Mouse (Mus musculus) kidney, adult 11 months (tissue): ENCODE data around the gene Abcg2.

Experiments
- DNase-seq: peaks from one replicate; pipeline ENCODE4 v3.0.0; 2022

Abcg2 gene

DNA sequence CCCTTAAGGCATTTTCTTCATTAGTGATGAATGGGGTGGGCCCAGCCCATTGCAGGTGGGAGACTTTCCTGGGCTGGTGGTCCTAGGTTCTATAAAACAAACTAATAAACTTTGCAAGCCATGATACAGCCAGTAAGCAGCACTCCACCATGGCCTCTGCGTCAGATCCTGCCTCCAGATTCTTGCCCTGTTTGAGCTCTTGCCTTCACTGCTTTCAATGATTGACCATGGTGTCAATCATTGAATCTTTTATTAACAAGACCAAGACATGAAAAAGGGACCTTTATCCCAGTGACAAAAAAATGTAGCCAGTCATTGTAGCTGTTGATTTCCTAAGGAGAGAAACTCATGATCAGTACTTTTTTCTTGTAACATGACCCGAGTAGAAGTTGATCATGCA lies 55.1 kb downstream of the Abcg2 start:
- DNase-seq = peak; percentile 55

DNA sequence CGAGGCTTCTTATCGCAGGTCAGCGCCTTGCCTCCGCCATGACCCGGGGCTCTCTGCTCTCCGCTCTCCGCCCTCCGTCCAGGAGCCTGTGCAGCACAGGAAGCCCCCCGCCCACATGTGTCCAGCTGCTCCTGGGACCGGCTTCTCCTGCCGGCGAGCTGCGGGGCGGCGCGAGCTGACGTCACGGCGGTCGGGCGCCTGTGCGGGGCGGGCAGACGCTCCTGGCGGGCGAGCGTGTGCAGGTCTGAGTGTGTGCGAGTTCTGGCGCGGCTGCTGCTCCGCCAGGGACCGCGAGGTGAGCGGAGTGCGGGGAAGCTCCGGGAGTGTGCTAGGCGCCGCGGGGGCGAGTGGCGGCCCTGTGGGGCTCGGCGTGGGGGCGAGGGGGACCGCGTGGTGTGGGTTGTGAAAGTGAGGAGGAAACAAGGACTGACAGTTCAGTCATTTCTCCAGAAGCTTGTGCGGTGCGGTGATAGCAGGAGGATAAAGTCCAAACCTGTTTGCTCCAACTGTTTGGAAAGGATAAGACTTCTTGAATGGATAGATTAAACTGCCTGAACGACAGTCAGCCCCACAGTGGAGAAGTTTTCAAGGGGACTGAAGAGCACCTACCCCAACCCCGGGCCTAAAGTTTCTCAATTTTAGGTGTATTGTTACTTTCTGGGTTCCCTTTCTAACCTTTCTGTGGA lies 56.2 kb downstream of the Abcg2 start:
- DNase-seq = peak; percentile 71

- peak; percentile 26 for DNase-seq
Measured at GRCm38 (mm10) chr6:58641056-58641799, 56.9 kb downstream of the Abcg2 start.

DNA sequence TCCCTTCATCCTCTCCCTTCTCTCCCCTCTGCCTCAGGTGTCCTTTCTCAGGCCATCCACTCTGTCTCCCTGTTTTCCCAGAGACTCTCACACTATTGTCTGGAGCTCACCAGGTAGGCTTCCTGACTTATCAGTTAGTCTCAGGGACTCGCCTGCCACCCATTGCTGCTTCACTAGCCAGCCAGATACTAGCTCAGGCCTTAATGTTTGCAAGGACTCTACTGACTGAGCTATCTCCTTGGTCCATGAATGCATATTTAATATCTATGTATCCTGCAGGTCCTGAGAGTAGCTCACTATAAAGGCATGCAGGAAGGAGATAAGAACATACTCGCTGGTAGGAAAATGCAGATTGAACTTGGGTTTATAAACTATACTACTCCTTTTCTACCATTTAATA lies 57.9 kb downstream of the Abcg2 start:
- no peak for DNase-seq

GRCm38 (mm10) chr6:58644586-58644985 lies 60.3 kb downstream of the Abcg2 start:
- no peak for DNase-seq

GRCm38 (mm10) chr6:58648100-58648749 lies 63.9 kb downstream of the Abcg2 start:
- DNase-seq = no peak

- no peak for DNase-seq
Measured at GRCm38 (mm10) chr6:58650136-58650535, 65.8 kb downstream of the Abcg2 start.

GRCm38 (mm10) chr6:58651038-58651437 lies 66.7 kb downstream of the Abcg2 start:
- no peak for DNase-seq

DNA sequence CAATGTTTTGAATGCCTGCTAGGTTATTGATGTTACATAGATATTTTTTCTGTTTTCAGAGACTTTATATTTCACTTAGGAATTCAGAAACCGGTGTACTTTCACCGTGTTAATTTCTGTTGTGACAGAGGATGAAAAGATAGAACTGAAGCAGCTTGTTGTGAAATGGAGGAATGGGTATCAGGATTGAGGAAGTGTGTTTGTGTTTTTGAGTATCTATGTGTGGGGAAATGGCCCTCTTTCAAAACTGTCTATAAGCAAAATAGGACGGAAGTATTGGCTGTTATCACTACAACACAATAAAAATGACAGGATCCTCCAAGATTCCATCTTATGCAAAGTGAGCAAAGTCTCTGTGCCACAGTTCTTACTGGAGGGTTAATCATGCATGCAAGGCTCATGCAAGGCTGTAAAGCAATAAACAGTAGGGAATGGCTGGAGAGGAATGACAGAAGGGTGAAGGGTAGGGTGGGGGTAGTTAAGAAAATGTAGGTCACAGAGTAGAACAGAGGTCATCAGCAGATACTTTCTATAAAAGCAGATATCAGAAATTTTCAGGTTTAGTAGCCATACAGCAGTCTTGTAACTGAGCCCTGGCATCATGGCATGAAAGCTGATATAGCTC lies 76.7 kb downstream of the Abcg2 start:
- DNase-seq = no peak

DNA sequence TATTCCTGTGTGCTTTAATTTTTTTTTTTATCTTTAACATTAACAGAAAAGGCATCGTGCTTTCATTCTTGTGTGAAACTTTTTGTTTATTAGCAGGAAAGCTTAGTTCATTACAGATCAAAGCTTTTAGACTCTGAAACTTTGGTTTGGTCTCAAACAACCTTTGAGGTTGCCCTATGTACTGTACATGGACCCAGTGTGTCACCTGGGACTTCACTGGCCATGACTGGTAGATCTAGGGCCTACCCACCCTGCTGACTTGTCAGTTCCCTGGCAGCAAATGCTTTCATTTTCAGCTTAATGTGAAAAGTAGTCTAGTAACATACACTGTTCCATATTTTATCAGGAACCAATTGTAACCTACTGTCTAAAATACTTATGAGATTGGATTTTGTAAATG lies 93.5 kb downstream of the Abcg2 start:
- DNase-seq = no peak

GRCm38 (mm10) chr6:58678530-58678929 lies 94.2 kb downstream of the Abcg2 start:
- DNase-seq = no peak

- no peak for DNase-seq
Measured at GRCm38 (mm10) chr6:58691584-58691983, 107.3 kb downstream of the Abcg2 start.

GRCm38 (mm10) chr6:58694257-58694656 lies 109.9 kb downstream of the Abcg2 start:
- DNase-seq = no peak

GRCm38 (mm10) chr6:58694765-58695164 lies 110.4 kb downstream of the Abcg2 start:
- no peak for DNase-seq

- no peak for DNase-seq
Measured at GRCm38 (mm10) chr6:58710369-58710768, 126.0 kb downstream of the Abcg2 start.

DNA sequence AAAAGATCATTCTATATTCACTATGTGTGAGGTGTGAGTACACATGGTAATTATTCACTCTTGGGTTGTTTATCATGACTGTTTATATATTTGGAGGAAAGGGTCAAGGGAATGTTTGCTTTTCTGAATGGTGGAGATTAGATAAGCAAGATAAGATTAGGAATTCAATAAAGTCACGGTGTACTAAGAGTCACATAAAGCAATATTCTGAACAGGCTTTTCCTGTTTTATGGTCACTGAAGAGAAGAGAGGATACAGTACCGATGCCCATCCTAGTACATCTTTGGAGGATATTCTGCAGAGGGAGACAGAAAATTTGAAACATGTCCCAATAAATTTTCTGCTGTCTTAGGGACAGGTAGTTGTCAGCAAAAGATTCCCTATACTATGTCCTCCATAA lies 127.6 kb downstream of the Abcg2 start:
- DNase-seq = no peak

DNA sequence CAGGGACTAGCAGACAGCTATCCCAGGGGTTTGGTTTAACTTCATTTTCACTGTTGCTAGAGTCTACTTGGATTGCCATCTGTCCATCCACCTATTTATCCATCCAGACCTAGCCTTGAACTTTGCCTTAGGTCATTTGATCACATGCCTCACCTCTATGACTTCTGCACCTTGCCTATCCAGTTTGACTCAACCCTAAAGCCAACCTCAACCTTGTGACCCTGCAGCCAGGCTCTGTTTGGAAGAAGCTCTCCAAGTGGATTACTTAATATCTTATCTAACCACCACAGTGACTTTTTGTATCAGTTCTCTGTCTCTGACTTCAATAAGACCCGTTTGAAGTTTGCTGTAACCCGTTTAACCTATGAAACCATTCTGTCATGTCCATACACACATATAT lies 149.5 kb downstream of the Abcg2 start:
- DNase-seq = no peak

GRCm38 (mm10) chr6:58735090-58735489 lies 150.8 kb downstream of the Abcg2 start:
- no peak for DNase-seq
